In genomic region chr2:154680941-154681340, GRCm38 (mm10) we compare ENCODE assay signal across 22 mouse cellular contexts. TPM values are rescaled to one million over a fixed set of nuclear protein-coding genes. Genes with fewer than 3 reads are reported as not detected.
DNase-seq lines count a peak whose midpoint lies in the region; ATAC-seq and TF ChIP-seq lines count a peak whose summit lies in the region.
"Had no signal": no experiment of that assay in that cellular context is flagged by ENCODE, and none has a peak within 500 bp of the region (broad histone marks: within the 10 kb centered on the region; RNA-seq: fewer than 3 reads in every experiment).

No protein-coding gene starts in this region.

- DNase-seq in forebrain, embryonic 10.5 days (ENCODE audit: extremely low spot score, low spot score) = no peak
- DNase-seq in forebrain, embryonic 11.5 days (ENCODE audit: low spot score) = no peak
- no peak for DNase-seq in heart, embryonic 10.5 days (ENCODE audit: low spot score)
- DNase-seq in heart, postnatal 14 days = no peak
- peak; percentile 30 to 38 for DNase-seq in layer of hippocampus, adult 2 months (ENCODE audit: low spot score in 2 of 2)
- no peak for DNase-seq in layer of hippocampus, postnatal 10 days (ENCODE audit: low spot score in 2 of 2)
- peak; percentile 53 for DNase-seq in brain, adult 2 months (ENCODE audit: low read depth, low spot score)
- no peak for DNase-seq in adrenal gland, postnatal 36 days
- DNase-seq: adrenal gland, adult 2 months; adrenal gland, postnatal 10 days; adrenal gland, postnatal 25 days; cerebellum, adult 11 months; cerebellum, adult 18-20 months; cerebellum, adult 8-10 months; cerebellum, postnatal 14 days; cerebellum, postnatal 36 days; embryo, embryonic 11 days had no signal

- no peak overlapping the region for H3K4me2 ChIP-seq in forebrain, embryonic 11.5 days (ENCODE audit: low read depth, low read length, severe bottlenecking)
- H3K4me2 ChIP-seq: embryonic facial prominence, embryonic 13.5 days; embryonic facial prominence, embryonic 15.5 days; forebrain, embryonic 12.5 days had no signal

- intact Hi-C loops in heart, postnatal 14 days (cut with DNase I) = no loop called here

- no peak for TF ChIP-seq CTCF in layer of hippocampus, adult 2 months (conservative IDR thresholded peaks at IDR 0.05)

- 0 out of 2 replicates have a peak overlapping the region, but pooled peaks have one; percentile 35 for H3K27ac ChIP-seq in forebrain, embryonic 10.5 days
- no peak overlapping the region for H3K27ac ChIP-seq in forebrain, embryonic 11.5 days (ENCODE audit: low read depth, low read length)
- H3K27ac ChIP-seq in heart, embryonic 10.5 days = peak overlapping the region; percentile 42; the same call in 1 of the 2 replicates
- peak overlapping the region; percentile 77 for H3K27ac ChIP-seq in layer of hippocampus, adult 2 months
- H3K27ac ChIP-seq: embryonic facial prominence, embryonic 13.5 days; embryonic facial prominence, embryonic 15.5 days; forebrain, embryonic 12.5 days had no signal

- no peak for ATAC-seq in forebrain, embryonic 11.5 days (replicated peaks; ENCODE audit: low FRiP score)
- ATAC-seq: forebrain, embryonic 14.5 days had no signal

- no peak overlapping the region for H3K4me3 ChIP-seq in forebrain, embryonic 10.5 days
- no peak overlapping the region for H3K4me3 ChIP-seq in forebrain, embryonic 11.5 days (ENCODE audit: low read depth, low read length)
- H3K4me3 ChIP-seq in heart, embryonic 10.5 days = no peak overlapping the region
- no peak overlapping the region for H3K4me3 ChIP-seq in layer of hippocampus, adult 2 months
- H3K4me3 ChIP-seq: embryonic facial prominence, embryonic 13.5 days; embryonic facial prominence, embryonic 15.5 days; erythroblast, embryonic 14.5 days; forebrain, embryonic 12.5 days had no signal

- peaks cover 22% of the 10 kb centered on the region for H3K36me3 ChIP-seq in forebrain, embryonic 10.5 days (replicated peaks)
- no peaks in the 10 kb centered on the region; the same call in 1 of the 2 replicates for H3K36me3 ChIP-seq in forebrain, embryonic 11.5 days (ENCODE audit: control insufficient read depth, insufficient read depth, low read length)
- peaks cover 19% of the 10 kb centered on the region for H3K36me3 ChIP-seq in heart, embryonic 10.5 days
- H3K36me3 ChIP-seq: embryonic facial prominence, embryonic 13.5 days; embryonic facial prominence, embryonic 15.5 days; forebrain, embryonic 12.5 days had no signal

- H3K9ac ChIP-seq in forebrain, embryonic 11.5 days (ENCODE audit: low read length) = no peak overlapping the region
- H3K9ac ChIP-seq: embryonic facial prominence, embryonic 13.5 days; embryonic facial prominence, embryonic 15.5 days; forebrain, embryonic 12.5 days had no signal

- H3K9me3 ChIP-seq in forebrain, embryonic 10.5 days = no peaks in the 10 kb centered on the region
- H3K9me3 ChIP-seq in forebrain, embryonic 11.5 days (ENCODE audit: control insufficient read depth, low read length) = no peaks in the 10 kb centered on the region
- no peaks in the 10 kb centered on the region for H3K9me3 ChIP-seq in heart, embryonic 10.5 days
- H3K9me3 ChIP-seq: embryonic facial prominence, embryonic 13.5 days; embryonic facial prominence, embryonic 15.5 days; forebrain, embryonic 12.5 days had no signal

- no peaks in the 10 kb centered on the region for H3K27me3 ChIP-seq in forebrain, embryonic 10.5 days (ENCODE audit: poor library complexity, severe bottlenecking)
- H3K27me3 ChIP-seq in forebrain, embryonic 11.5 days (ENCODE audit: control insufficient read depth, insufficient read depth, low read length) = no peaks in the 10 kb centered on the region
- H3K27me3 ChIP-seq in heart, embryonic 10.5 days (ENCODE audit: insufficient read depth, poor library complexity, severe bottlenecking) = no peaks in the 10 kb centered on the region
- H3K27me3 ChIP-seq: embryonic facial prominence, embryonic 13.5 days; embryonic facial prominence, embryonic 15.5 days; forebrain, embryonic 12.5 days had no signal

- WGBS in forebrain, embryonic 10.5 days = 91% methylated on average over 6 of the region's 6 CpGs
- 87% methylated on average over 6 of the region's 6 CpGs for WGBS in forebrain, embryonic 11.5 days
- WGBS in heart, embryonic 10.5 days = 90% methylated on average over 6 of the region's 6 CpGs

- H3K4me1 ChIP-seq in forebrain, embryonic 10.5 days = peaks cover 53% of the 10 kb centered on the region
- H3K4me1 ChIP-seq in forebrain, embryonic 11.5 days (replicated peaks; ENCODE audit: control insufficient read depth, insufficient read depth, low read length) = peaks cover 15% of the 10 kb centered on the region; the same call in 1 of the 2 replicates
- H3K4me1 ChIP-seq in heart, embryonic 10.5 days = peaks cover 50% of the 10 kb centered on the region

RNA-seq across cellular contexts. Expression of gene Chmp4b, which starts 29.4 kb away (rescaled TPM):
- 12.9 and 13.4 TPM in 2 replicates for polyA plus RNA-seq in forebrain, embryonic 10.5 days (2016; fragmentation: Nextera tagmentation; extraction: Ambion mirVana)
- 13.3 and 16.7 TPM in 2 replicates for polyA plus RNA-seq in forebrain, embryonic 11.5 days (2014; fragmentation: Nextera tagmentation; extraction: Ambion mirVana)
- 13.5 and 17.4 TPM in 2 replicates for polyA plus RNA-seq in heart, embryonic 10.5 days (2016; fragmentation: Nextera tagmentation; extraction: Ambion mirVana)
- 100 to 1,000 TPM; 105 to 112 TPM for total RNA-seq in heart, postnatal 14 days (2021)
- 100 to 1,000 TPM; 206 to 215 TPM for total RNA-seq in layer of hippocampus, adult 2 months (2021)
- total RNA-seq in layer of hippocampus, postnatal 10 days (2021) = 100 to 1,000 TPM; 209 to 213 TPM
- total RNA-seq in adrenal gland, postnatal 36 days (2021) = 100 to 1,000 TPM; 220 to 259 TPM

Comparison
In these comparisons a context has a peak if more than half of its experiments do, and no peak if none do; other contexts are left out.
1. DNase-seq: peak in layer of hippocampus, adult 2 months (2 of 2) and brain, adult 2 months (single experiment); none in forebrain, embryonic 10.5 days (single experiment), forebrain, embryonic 11.5 days (single experiment), heart, embryonic 10.5 days (single experiment), heart, postnatal 14 days (0 of 2), layer of hippocampus, postnatal 10 days (0 of 2) and adrenal gland, postnatal 36 days (0 of 2).